26 mouse cellular contexts compared by ENCODE assay signal in genomic region chr3:67852397-67852796, GRCm38 (mm10). TPM values are rescaled to one million over a fixed set of nuclear protein-coding genes. Genes with fewer than 3 reads are reported as not detected.
DNase-seq lines count a peak whose midpoint lies in the region; TF ChIP-seq lines count a peak whose summit lies in the region.
"Had no signal": no experiment of that assay in that cellular context is flagged by ENCODE, and none has a peak within 500 bp of the region (broad histone marks: within the 10 kb centered on the region; RNA-seq: fewer than 3 reads in every experiment).

No protein-coding gene starts in this region.

- intact Hi-C loops in heart, postnatal 25 days (cut with DNase I), result no loop called here

- no peak for TF ChIP-seq POLR2A in brain, embryonic 14.5 days (IDR thresholded peaks at IDR 0.05; ENCODE audit: borderline replicate concordance, extremely low read depth, insufficient read depth, insufficient read length, poor library complexity, severe bottlenecking)

- no peak overlapping the region for H3K4me3 ChIP-seq in layer of hippocampus, adult 2 months
- H3K4me3 ChIP-seq: embryonic facial prominence, embryonic 13.5 days; embryonic facial prominence, embryonic 15.5 days; erythroblast, embryonic 14.5 days; forebrain, embryonic 10.5 days; forebrain, embryonic 12.5 days had no signal

- no peak for TF ChIP-seq CTCF in layer of hippocampus, adult 2 months (conservative IDR thresholded peaks at IDR 0.05)
- TF ChIP-seq CTCF in brain, embryonic 14.5 days (IDR thresholded peaks at IDR 0.05; ENCODE audit: borderline replicate concordance, extremely low read depth, insufficient read depth, insufficient read length), result no peak

- peak overlapping the region; percentile 28; the same call in 1 of the 2 replicates for H3K27ac ChIP-seq in layer of hippocampus, adult 2 months
- H3K27ac ChIP-seq: embryonic facial prominence, embryonic 13.5 days; embryonic facial prominence, embryonic 15.5 days; forebrain, embryonic 10.5 days; forebrain, embryonic 12.5 days had no signal

- DNase-seq in layer of hippocampus, adult 2 months (ENCODE audit: low spot score in 2 of 2), result no peak
- DNase-seq in layer of hippocampus, adult 9-10 months (ENCODE audit: low spot score), result no peak
- peak; percentile 9 for DNase-seq in brain, adult 2 months (ENCODE audit: low read depth, low spot score)
- peak; percentile 26 for DNase-seq in brain, embryonic 14.5 days (ENCODE audit: low read depth)
- no peak for DNase-seq in heart, postnatal 25 days (ENCODE audit: low spot score)
- DNase-seq: adrenal gland, adult 2 months; adrenal gland, postnatal 10 days; adrenal gland, postnatal 25 days; cerebellum, adult 11 months; cerebellum, adult 18-20 months; cerebellum, adult 8-10 months; cerebellum, adult 9-11 months; cerebellum, postnatal 14 days; cerebellum, postnatal 36 days; embryo, embryonic 11 days had no signal

RNA-seq across cellular contexts. Expression of gene Iqcj, which starts 39.6 kb away (rescaled TPM):
- total RNA-seq in layer of hippocampus, adult 2 months (2021), result 1 to 10 TPM; 4.4 to 5.7 TPM
- 0.38 and 0.77 TPM in 2 replicates for polyA plus RNA-seq in brain, embryonic 14.5 days (2012; rRNA removed)
- total RNA-seq in heart, postnatal 25 days (2021), result not detected
- total RNA-seq: adrenal gland, adult 2 months; adrenal gland, postnatal 10 days; adrenal gland, postnatal 25 days; adrenal gland, postnatal 4 days; common myeloid progenitor, adult 5-6 weeks; ES-E14; MEL had no signal
- polyA plus RNA-seq: adrenal gland, adult 2 months; C2C12; embryonic facial prominence, embryonic 11.5 days; embryonic facial prominence, embryonic 13.5 days; embryonic facial prominence, embryonic 15.5 days; erythroblast, embryonic 14.5 days had no signal

RNA-seq across cellular contexts. Expression of gene Iqschfp, which starts 39.6 kb away (rescaled TPM):
- total RNA-seq in layer of hippocampus, adult 2 months (2021), result 10 to 100 TPM; 13.6 to 15.5 TPM
- 5.4 and 7.6 TPM in 2 replicates for polyA plus RNA-seq in brain, embryonic 14.5 days (2012; rRNA removed)
- total RNA-seq in heart, postnatal 25 days (2021), result under 1 TPM in 1 of 2 experiments, not detected in 1; 0.28 TPM
- total RNA-seq: adrenal gland, adult 2 months; adrenal gland, postnatal 10 days; adrenal gland, postnatal 25 days; common myeloid progenitor, adult 5-6 weeks; ES-E14; MEL had no signal
- polyA plus RNA-seq: adrenal gland, adult 2 months; C2C12; embryonic facial prominence, embryonic 13.5 days; erythroblast, embryonic 14.5 days had no signal

Comparison
In these comparisons a context has a peak if more than half of its experiments do, and no peak if none do; other contexts are left out.
1. DNase-seq: peak in brain, adult 2 months (single experiment) and brain, embryonic 14.5 days (single experiment); none in layer of hippocampus, adult 2 months (0 of 2), layer of hippocampus, adult 9-10 months (single experiment) and heart, postnatal 25 days (single experiment).
2. RNA of gene Iqcj, which starts 39.6 kb away (total RNA-seq): 4.4 to 5.7 TPM in layer of hippocampus, adult 2 months; not detected in heart, postnatal 25 days; every median in the first group is over 4 times any median in the second.
3. RNA of gene Iqschfp, which starts 39.6 kb away (total RNA-seq): 13.6 to 15.5 TPM in layer of hippocampus, adult 2 months; 0.28 TPM in heart, postnatal 25 days; every median in the first group is over 10 times any median in the second.